Mouse (Mus musculus): ENCODE results near the gene Exosc6. TPM values are rescaled to one million over a fixed set of nuclear protein-coding genes. Genes with fewer than 3 reads are reported as not detected.
A peak's percentile ranks its signal among the peaks of the same experiment; 100 is the strongest.
"Not testable (repeated sequence)": the region's sequence is repeated elsewhere in the genome, so short reads cannot be mapped to it uniquely, and the experiment has no call there.

The Exosc6 gene
- not detected in 2 replicates for total RNA-seq (2021)
- long read RNA-seq, experiment 1, transcript Exosc6-201 (1 exons, 1,326 nt): major isoform, 57 of 57 reads
- long read RNA-seq, experiment 1, partial matches to known transcripts: 0 of 57 reads
- long read RNA-seq, experiment 1, other reads (novel, unspliced or antisense): 0 of 57 reads
- long read RNA-seq, experiment 2, transcript Exosc6-201 (1 exons, 1,326 nt): major isoform, 49 of 49 reads
- long read RNA-seq, experiment 2, partial matches to known transcripts: 0 of 49 reads
- long read RNA-seq, experiment 2, other reads (novel, unspliced or antisense): 0 of 49 reads

DNA sequence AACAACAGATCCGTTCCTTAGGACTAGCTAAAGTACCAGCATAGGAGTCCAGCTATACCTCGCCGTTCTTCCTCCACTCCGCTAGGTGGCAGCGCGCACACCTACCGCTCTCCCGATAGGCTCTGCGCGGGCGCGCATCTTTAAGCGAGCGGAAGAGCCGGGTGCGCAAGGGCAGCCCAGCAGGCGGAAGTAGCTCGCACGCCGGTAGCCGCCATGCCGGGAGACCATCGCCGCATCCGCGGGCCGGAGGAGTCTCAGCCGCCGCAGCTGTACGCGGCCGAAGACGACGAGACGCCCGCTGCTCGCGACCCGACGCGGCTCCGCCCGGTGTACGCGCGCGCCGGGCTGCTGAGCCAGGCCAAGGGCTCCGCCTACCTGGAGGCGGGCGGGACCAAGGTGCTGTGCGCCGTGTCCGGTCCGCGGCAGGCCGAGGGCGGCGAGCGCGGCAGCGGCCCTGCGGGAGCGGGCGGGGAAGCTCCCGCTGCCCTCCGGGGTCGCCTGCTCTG is at the start of gene Exosc6:
Gene Exosc6 (plus strand): TSS at position 182 of the 506 bp plus-strand sequence.
- peak; percentile 94 for DNase-seq

DNA sequence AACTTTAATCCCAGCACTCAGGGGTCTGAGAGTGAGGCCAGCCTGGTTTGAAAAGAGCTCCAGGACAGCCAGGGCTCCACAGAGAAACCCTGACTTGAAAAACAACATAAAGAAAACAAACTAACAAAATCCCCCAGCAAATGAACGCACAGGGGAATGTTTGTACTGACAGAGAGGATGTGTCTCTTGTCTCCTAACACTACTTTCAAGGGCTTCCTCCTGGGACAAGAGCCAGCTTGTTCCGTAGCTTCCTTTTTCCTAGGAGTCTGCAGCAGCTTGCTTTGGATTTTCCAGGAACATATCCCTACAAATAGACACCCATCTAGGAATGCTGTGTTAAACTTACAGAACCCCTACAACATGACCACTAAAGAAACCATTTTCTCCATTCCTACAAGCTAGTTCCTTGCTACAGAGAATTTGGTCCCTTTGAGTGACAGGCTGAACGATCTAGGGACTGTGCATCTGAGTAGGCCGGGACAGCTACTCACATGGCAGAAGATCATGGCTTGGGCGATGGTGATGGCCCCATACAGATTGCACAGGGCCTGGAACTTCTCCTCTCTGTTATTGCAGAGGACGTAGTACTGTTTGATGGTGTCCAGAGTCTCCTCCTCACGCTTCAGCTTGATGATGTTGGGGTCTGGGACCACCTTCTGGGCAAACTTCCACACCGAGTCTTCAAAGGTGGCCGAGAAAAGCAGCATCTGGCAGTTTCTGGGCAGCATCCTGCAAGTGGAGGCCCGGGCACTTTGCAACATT is 45.7 kb upstream of the Exosc6 start:
- DNase-seq: not testable (repeated sequence)

DNA sequence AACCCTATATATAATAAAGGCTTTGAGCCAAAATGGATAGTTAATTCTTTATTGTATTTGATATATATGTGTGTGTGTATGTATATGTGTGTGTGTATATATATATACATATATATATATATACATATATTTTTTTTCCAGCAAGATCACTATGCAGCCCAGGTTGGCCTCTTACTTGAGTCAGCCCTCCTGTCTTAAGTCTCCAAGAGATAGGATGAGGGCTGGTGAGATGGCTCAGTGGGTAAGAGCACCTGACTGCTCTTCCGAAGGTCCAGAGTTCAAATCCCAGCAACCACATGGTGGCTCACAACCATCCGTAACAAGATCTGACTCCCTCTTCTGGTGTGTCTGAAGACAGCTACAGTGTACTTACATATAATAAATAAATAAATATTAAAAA is 29.5 kb upstream of the Exosc6 start:
- not testable (repeated sequence) for DNase-seq

DNA sequence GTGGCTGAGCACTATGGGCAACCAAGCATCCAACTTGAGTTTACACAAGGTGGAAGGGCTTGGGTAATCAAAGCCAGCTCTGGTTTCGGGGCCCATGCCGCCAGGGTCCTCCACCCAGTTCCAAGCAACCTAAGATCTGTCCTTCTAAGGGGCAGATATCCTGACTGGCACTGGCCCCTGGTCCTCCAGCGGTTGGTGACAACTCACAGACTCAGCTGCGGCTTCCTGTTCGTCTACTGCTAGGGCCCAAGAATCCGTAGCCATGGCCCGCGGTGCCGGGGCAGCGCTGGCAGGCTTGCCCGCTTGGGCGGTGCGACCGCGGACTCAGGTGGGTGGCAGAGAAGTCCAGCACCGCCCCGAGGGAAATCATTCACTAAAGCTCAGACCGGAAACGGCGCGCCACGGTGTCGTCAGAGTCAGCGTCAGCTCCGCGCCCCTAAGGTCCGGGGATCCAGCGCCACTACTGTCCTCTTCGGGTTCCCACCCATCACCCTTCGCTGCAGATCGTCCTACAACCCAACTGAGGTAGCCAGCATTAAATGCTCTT is 28.7 kb upstream of the Exosc6 start:
- DNase-seq: peak; percentile 96

DNA sequence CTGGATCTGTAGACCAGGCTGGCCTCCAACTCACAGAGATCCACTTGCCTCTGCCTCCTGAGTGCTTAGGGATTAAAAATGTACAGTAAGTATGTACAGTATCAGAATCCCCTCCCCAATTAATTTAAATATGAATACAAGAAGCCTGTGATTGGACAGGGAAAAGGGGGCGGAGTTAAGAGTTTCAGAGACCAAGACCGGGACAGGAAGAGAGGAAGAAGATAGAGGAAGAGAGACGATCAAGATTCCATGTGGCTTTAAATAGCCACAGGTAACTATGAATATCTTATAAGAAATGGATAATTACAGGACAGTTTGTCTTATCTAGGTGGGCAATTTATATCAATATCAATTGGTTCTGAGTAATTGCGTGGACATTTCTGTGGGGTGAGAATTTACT is 26.6 kb upstream of the Exosc6 start:
- no peak for DNase-seq

DNA sequence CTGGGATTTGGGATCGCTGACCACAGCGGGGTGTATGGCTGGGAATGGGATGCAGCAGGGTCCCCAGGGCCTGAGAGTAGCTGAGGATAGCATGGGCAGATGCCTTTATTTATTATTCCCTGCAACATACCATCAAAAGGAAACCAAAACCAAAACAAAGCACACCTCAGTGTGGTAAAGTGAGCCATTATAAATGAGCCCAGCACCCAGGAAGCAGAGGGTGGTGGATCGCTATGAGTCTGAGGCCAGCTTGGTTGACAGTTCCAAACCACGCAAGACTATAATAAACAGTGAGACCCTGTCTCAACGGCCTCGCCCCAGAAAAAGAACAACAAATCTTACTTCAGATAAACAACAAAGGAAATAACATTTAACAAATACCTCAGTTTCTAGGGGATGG is 26.1 kb upstream of the Exosc6 start:
- DNase-seq: no peak

DNA sequence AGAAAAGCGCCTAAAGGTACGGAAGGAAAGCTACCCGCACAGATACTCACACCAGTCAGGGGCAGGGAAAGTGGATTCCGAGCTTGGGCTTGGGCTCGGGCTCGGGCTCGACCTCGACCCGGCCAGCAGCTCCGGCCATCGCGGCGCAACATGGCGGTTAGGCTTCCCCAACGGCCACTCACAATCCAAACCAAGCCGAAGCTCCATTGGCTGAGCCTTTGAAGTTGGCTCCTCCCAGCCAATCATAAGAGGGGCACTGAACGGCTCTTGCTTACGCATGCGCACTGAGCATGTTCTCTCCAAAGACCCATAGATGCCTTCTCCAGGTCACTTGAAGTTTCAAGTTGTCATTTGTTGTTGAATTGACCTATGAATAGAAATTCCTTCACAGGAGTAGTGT is 24.6 kb upstream of the Exosc6 start, which contains the start of gene Ddx19b:
Gene Ddx19b (minus strand): TSS at position 180 of the 400 bp plus-strand sequence.
- DNase-seq: no peak

DNA sequence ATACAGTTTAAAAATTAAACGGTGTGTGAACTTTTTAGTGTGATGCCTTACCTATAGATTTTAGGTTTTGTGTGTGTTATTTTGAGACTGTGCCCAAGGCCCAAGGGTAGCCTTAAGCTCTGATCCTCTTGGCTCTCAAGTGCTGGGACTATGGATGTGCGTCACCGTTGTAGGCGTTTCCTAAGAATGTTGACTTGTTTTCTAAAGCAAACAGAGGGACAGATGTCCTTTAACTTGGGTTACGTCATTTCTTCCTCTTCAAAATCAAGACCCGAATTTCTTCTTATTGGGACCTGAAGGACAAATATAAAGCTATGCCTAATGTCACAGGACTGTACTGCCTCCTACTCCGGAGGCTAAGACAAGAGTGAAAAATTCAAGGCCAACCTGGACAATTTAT is 23.2 kb upstream of the Exosc6 start, which contains the start of gene Aars:
Gene Aars (plus strand): TSS at position 229 of the 400 bp plus-strand sequence.
- no peak for DNase-seq

DNA sequence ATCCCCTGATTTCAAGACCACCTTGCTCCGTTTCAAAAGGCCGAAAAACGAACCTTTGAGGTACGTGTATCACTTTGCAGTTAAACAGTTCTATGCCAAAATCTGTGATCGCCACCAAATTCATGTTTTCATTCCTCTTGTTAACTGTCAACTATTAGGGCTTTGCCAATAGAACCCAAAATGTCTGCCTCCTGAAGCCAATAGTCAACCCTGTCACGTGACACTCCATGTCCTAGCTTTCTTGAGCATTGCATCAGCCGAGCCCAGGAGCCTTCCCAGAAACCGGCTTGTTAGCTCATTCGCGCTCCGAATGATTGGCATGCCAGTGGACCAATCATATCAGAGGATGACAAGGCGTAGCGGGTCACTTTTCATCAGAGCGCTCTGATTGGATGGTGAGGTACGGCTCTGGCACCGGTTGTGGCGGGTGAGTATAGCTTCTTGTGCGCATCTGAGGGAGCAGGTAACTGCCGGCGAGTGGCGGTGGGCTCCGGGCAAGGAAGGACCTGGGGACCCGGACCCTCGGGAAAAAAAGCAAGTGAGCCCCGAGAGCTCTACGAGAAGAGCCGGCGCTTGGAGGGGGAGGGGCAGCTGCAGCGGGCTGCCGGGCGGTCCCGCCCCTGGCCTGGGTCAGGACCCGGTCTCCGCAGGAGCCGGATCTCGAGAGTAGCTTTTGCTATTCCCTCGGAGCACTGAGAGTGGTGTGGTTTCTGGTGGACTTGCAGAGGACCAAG is 22.5 kb upstream of the Exosc6 start:
- DNase-seq: peak; percentile 99

DNA sequence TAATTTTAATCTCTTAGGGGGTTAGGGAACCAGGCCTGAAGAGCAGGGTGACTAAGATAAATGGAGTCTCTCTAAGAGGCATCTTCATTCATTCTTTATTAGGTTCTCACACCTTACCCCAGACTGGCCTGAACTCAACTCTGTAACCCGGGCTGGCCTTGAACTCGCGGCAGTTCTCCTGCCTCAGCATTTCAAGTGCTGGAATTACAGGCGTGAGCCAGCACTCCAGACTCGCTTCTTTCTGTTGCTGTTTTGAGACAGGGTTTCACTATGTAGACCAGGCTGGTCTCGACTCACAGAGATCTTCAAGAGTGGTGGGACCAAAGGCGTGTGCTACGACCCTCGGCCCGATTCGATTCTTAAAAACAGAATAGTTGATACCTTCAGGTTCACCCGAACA is 21.9 kb upstream of the Exosc6 start:
- DNase-seq: peak; percentile 60

DNA sequence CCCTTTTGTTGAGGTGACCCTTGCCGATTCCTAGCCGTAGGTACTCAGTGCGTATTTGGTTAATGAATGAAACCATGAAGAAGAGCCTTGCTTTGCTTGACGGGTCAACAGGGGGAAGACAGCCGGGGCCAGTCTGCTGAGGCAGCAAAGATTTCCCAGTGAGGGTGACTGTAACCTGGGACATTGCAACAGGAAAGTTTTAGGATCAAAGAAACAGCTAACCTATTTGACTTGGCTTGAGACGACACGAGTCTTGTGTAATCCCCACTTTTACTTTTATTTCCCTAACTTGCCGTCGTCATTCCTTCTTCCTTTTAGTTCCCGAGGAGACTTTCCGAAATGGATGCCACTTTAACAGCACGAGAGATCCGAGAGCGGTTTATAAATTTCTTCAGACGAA is 19.5 kb upstream of the Exosc6 start:
- DNase-seq: no peak

DNA sequence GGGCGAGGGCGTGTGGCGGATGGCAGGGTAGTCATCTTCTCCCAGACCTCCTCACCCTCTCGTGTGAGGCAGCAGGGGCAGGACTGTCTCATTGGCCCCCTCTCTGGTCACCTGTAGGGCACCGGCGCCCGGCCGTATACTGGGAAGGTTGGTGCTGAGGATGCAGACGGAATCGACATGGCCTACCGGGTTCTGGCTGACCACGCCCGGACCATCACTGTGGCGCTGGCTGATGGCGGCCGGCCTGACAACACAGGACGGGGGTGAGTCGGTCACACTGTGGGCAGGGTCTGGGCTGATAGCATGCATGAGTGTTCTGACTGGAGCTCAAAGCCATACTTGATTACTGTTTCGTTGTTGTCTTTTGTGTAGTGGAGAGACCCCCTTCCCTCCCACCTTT is 13.6 kb upstream of the Exosc6 start:
- no peak for DNase-seq

DNA sequence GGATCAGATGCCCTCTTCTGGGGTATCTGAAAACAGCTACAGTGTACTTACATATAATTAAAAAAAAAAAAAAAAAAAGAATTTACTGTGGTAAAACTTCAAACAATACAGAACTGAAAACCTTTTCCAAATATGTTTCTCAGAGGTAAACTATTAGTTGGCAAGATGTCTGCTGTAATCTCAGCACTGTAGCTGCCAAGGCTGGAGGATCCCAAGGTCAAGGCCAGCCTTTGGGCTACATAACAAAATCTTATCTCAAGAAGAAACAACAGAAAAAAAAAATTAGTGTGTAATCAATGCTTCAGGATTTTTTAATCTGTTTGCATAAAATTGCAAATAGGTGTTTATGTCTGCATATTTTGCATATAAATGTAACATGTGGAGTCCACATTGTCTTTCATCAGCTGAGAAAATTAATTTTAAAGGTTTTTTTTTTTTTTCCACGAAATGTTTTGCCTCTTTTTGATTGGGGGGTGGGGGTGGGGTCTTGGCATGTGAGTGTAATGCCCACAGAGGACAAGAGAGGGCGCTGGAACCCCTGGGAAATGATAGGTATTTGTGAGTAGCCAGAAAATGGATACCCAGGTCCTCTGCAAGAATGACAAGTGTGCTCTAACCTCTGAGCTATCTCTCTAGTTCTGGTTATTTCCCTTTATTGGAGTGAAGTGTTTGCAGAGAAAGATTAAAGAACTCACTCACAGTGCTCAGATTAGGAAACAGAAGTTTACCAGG is 12.0 kb upstream of the Exosc6 start:
- peak; percentile 64 for DNase-seq

DNA sequence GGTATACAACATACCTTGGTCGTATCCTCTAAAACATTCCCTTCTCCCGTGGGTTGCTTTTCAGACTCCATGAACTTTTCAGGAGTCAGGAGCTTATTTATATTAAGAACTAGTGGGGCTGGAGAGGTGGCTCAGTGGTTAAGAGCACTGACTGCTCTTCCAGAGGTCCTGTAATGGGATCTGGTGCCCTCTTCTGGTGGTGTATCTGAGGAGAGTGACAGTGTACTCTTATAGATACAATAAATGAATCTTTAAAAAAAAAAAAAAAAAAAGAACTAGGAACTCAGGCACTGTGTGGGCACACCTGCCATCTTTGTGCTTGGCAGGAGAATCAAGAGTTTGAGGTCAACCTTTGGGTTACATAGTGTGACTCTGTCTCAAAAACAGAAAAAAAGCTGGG is 7.4 kb upstream of the Exosc6 start:
- no peak for DNase-seq

DNA sequence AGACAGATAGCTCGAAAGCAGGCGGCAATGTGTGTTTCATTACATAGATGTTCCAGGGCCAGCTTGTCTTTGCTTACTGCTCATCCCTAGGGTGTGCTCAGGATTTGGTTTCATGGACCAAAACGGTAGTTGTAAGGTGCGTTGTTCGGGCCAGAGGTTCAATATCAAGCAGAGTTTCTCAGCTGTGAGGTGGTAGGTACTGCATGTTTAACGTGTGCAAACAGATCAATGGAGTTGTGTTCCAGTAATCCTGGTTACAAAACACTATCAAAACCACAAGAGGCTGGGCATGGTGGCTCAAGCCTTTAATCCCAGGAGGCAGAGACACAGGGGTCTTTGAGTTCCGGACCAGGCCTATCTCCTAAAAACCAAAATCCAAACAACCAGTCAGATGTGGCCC is 7.0 kb upstream of the Exosc6 start:
- DNase-seq: no peak

DNA sequence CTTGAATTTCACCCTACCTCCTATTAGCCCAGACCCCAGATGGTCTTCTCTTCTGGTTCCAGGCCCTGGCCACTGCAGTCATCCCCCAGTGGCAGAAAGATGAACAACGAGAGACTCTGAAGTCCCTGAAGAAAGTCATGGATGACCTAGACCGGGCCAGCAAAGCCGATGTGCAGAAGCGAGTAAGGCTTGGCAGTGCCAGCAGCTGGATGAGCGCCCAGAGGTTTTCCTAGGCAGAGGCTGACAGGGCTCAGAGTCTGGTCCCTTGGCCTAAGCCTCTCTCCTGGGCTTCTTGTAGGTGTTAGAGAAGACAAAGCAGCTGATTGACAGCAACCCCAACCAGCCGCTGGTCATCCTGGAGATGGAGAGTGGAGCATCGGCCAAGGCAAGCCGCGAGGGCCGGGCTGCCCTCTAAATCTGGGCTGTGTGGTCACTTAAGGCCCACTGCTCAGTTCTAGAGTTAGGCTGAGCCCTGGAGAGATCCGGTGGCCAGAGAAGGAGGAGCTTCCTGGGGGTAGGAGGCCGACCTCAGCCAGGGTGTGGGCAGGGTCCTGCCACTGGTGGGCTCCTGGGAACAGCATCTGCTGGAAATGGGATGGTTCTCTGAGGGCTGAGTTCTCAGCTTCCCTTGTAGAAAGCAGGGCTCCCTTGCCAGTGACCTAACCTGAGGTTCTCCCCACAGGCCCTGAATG is 2.2 kb upstream of the Exosc6 start:
- peak; percentile 77 for DNase-seq

DNA sequence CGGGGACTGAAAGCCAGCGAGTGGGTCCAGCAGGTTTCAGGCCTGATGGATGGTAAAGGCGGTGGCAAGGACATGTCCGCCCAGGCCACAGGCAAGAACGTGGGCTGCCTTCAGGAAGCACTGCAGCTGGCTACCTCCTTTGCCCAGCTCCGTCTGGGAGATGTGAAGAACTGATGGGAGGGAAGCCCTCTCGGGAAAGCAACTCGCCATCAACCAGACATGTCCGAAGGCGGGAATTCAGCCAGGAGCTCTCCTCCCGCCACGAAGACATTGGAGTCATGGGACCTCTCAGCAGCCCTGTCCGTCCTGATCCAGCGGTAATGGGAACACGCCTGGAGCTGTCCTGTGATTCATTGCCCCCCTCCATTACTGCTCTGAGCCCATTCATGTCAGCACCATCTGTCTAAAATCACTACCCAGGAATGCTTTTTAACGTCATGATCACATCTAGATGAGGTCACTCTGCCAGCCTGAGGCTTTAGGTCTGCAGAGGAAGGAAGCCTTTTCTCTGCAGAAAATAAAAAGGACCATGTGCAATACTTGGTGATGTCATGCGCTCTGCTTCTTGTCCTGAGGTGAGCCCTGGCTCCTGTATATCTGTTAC is 1.0 kb upstream of the Exosc6 start:
- DNase-seq: no peak

DNA sequence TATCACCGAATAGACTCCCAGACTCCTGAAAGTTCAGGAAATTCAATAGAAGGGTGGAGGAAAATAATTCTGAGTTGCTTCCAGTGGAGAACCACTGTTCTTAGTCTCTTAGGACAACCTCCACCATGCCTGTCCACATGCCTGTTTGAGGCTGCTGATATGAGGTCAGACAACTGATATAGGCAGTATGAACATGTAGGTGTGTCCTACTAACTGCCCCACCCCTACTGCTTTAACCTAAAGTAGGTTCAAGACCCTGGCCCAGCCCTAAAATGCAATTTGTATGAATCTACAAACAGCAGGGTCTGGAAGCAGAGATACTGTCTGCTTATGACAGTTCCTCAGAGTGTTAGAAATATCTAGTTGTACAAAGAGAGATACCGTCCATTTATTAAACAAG is 478 bp upstream of the Exosc6 start:
- no peak for DNase-seq

DNA sequence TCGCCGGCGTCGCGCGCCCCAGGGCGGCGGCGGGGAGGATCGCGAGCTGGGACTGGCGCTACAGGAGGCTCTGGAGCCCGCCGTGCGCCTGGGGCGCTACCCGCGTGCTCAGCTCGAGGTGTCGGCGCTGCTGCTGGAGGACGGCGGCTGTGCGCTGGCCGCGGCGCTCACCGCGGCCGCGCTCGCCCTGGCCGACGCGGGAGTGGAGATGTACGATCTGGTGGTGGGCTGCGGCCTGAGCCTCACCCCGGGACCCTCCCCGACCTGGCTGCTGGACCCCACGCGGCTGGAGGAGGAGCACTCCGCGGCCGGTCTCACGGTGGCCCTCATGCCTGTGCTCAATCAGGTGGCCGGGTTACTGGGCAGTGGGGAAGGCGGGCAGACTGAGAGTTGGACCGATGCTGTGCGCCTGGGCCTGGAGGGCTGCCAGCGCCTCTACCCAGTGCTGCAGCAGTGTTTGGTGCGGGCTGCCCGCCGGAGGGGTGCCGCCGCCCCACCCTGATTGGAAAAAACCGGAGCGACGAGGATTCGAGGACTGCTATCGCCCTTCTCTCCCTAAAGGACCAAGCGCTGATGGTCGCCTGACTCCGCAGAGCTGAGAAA is 653 bp downstream of the Exosc6 start:
- DNase-seq: peak; percentile 77

DNA sequence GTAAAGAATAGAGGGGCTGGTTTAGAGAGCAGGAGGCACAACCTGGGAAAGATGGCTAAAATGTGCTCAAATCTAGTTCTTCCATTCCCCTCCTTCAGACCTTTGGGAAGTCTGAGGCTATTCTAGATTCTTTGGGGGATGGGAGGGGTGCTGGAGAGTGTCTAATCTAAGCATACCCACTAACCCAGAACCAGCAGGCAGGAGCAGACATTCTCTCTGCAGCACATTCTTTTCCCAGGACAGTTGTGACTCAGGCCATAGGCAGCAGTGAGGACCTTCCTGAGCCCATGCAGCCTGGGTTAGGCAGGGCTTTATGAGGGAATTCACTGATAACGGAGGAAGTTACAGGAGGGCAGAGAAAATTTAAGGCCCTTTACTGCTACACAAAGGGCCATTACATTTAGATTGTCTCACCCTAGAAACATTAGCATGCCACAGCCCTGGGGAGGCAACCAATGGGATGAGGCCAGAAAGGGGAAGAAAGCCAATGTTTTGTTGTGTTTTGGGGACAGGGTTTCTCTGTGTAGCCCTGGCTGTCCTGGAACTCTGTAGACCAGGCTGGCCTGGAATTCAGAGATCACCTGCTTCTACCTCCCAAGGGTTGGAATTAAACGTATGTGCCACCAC is 2.9 kb downstream of the Exosc6 start:
- DNase-seq: no peak
